Mouse (Mus musculus) heart, embryonic 10.5 days (tissue): ENCODE data around the gene H2-M10.6. TPM values are rescaled to one million over a fixed set of nuclear protein-coding genes. Genes with fewer than 3 reads are reported as not detected.
A peak's percentile ranks its signal among the peaks of the same experiment; 100 is the strongest.
"Not testable (repeated sequence)": the region's sequence is repeated elsewhere in the genome, so short reads cannot be mapped to it uniquely, and the experiment has no call there.

Experiments
- DNase-seq: peaks from one replicate; pipeline ENCODE4 v3.0.0-alpha.2; 2017; ENCODE audit warnings: low spot score
- H3K27ac ChIP-seq: fragments of 300-500 bp; sonication (generic); 2 replicates; pipeline ENCODE4 v1.5.1; 2016; ENCODE audit warnings: mild to moderate bottlenecking
- H3K27me3 ChIP-seq: fragments of 300-500 bp; sonication (generic); 2 replicates; pipeline ENCODE4 v1.6.1; 2016; ENCODE audit warnings: mild to moderate bottlenecking; ENCODE audit not compliant: poor library complexity, insufficient read depth, severe bottlenecking
- H3K36me3 ChIP-seq: fragments of 300-500 bp; sonication (generic); 2 replicates; pipeline ENCODE4 v1.6.1; 2016; ENCODE audit warnings: mild to moderate bottlenecking, moderate library complexity
- H3K4me1 ChIP-seq: fragments of 300-500 bp; sonication (generic); 2 replicates; pipeline ENCODE4 v1.6.1; 2016; ENCODE audit warnings: mild to moderate bottlenecking
- H3K4me3 ChIP-seq: fragments of 300-500 bp; sonication (generic); 2 replicates; pipeline ENCODE4 v1.5.1; 2016; ENCODE audit warnings: mild to moderate bottlenecking, moderate library complexity
- H3K9me3 ChIP-seq: fragments of 300-500 bp; sonication (generic); 2 replicates; pipeline ENCODE4 v1.6.1; 2016; ENCODE audit warnings: mild to moderate bottlenecking, moderate library complexity
- WGBS: fragments of 180-500 bp; shearing (Covaris S2); methylation state at CpG from one replicate; pipeline ENCODE4 v1.1.7; 2016; 5-methylcytosine and 5-hydroxymethylcytosine counted together
- polyA plus RNA-seq: library from polyadenylated mRNA; unstranded; fragments of >200 nt; fragmentation: Nextera tagmentation; extraction: Ambion mirVana; gene quantifications from 2 replicates; pipeline ENCODE4 v1.2.1, GENCODE M21; 2016

Gene H2-M10.6
- not detected in 2 replicates for polyA plus RNA-seq

DNA sequence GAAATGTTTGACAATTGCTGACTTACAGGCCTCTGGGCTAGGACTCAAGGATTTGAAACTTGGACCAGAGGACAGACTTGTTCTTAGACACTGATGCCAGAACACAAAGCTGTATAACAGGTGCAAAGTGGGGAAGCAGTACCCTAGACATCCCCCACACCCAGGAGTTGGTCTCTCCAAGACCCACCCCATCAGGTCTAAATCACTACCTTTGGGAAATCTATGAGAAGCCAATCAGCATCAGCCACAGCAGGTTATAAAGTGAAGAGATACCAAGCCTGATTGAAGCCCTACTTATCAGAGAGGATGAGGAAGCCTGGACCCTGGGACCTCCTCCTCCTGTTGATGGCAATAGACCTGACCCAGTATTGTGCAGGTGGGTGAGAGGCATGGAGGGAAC is at the start of gene H2-M10.6:
Gene H2-M10.6, plus strand, starts transcription at position 301 of the 400 bp plus-strand sequence.
- no peaks in the 10 kb centered on the region for H3K36me3 ChIP-seq
- no peak within 1 kb of the TSS for H3K4me3 ChIP-seq
- no peak within 1 kb of the TSS for H3K27ac ChIP-seq
- DNase-seq = no peak
- H3K27me3 ChIP-seq = no peaks in the 10 kb centered on the region
- no peaks in the 10 kb centered on the region for H3K9me3 ChIP-seq
- no peaks in the 10 kb centered on the region for H3K4me1 ChIP-seq

GRCm38 (mm10) chr17:36763816-36764215 is 48.2 kb upstream of the H2-M10.6 start:
- 53% methylated on average over 2 of the region's 2 CpGs for WGBS
- Histone ChIP-seq H3K36me3 (no peaks in the 10 kb centered on the region), H3K27ac (no peak overlapping the region), H3K9me3 (no peaks in the 10 kb centered on the region), H3K4me1 (no peaks in the 10 kb centered on the region), H3K4me3 (no peak overlapping the region), H3K27me3 (no peaks in the 10 kb centered on the region)
- no peak for DNase-seq

GRCm38 (mm10) chr17:36764244-36764643 is 47.7 kb upstream of the H2-M10.6 start:
- H3K36me3 ChIP-seq, H3K4me1 ChIP-seq, H3K27me3 ChIP-seq, DNase-seq, H3K27ac ChIP-seq, H3K9me3 ChIP-seq, H3K4me3 ChIP-seq: not testable (repeated sequence)
- 21% methylated on average over 2 of the region's 2 CpGs for WGBS

DNA sequence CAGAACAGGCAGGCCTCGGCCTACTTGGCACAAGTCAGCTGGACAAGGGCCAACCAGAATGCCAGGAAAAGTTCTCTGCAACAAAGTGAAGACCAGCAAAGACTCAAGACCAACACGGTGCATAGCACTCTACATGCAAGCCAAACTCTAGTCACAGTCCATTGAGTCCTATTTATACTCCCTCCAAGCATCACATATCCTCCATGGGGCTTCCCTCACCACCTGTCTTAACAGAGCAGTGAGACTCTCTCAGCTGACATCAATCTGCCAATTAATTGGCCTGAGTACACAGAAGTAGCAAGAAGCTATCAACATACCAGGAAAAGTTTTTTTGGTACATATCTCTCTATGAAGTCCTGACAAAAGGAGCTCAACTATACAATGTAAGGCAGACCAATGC is 46.6 kb upstream of the H2-M10.6 start:
- H3K4me1 ChIP-seq, H3K27me3 ChIP-seq, H3K27ac ChIP-seq, H3K4me3 ChIP-seq, H3K36me3 ChIP-seq, DNase-seq, H3K9me3 ChIP-seq: not testable (repeated sequence)
- 60% methylated on average over 2 of the region's 2 CpGs for WGBS

DNA sequence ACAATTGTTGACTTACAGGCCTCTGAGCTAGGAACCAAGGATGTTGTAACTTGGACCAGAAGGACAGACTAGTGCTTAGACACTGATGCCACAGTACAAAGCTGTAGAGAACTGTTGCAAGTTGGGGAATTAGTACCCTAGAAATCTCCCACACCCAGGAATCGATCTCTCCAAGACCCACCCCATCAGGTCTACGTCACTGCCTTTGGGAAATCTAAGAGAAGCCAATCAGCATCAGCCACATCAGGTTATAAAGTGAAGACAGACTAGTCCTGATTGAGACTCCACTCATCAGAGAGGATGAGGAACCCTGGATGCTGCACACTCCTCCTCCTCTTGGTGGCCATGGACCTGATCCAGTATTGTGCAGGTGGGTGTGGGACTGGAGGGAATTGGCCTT is 39.4 kb upstream of the H2-M10.6 start, which contains the start of gene H2-M10.5:
Gene H2-M10.5, plus strand, starts transcription at position 301 of the 400 bp plus-strand sequence.
- H3K27ac ChIP-seq, H3K4me3 ChIP-seq, H3K9me3 ChIP-seq, H3K27me3 ChIP-seq, H3K36me3 ChIP-seq, DNase-seq, H3K4me1 ChIP-seq: not testable (repeated sequence)
- 87% methylated on average over 2 of the region's 2 CpGs for WGBS

DNA sequence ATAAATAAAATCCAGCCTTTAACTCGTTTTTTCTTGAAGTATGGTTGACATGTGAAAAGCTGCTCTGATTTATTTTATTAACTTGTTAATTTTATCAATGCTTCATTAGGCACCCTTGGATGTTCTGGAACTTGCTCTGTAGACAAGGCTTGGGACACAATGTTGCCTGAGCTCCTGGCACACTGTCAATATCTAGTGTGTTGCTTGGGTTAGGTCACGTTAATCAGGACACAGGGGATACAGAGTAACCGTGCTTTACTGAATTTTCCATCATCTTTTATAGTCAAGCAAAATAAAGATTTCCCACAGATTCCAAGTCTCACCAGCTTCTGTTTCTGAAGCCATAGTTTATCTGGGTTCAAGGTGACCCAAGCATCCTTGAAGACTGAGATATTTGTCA is 30.4 kb upstream of the H2-M10.6 start:
- no peak overlapping the region for H3K27ac ChIP-seq
- no peak for DNase-seq
- no peaks in the 10 kb centered on the region for H3K27me3 ChIP-seq
- H3K36me3 ChIP-seq = no peaks in the 10 kb centered on the region
- no peaks in the 10 kb centered on the region for H3K4me1 ChIP-seq
- H3K4me3 ChIP-seq = no peak overlapping the region
- H3K9me3 ChIP-seq = no peaks in the 10 kb centered on the region
- 61% methylated on average over 3 of the region's 3 CpGs for WGBS

DNA sequence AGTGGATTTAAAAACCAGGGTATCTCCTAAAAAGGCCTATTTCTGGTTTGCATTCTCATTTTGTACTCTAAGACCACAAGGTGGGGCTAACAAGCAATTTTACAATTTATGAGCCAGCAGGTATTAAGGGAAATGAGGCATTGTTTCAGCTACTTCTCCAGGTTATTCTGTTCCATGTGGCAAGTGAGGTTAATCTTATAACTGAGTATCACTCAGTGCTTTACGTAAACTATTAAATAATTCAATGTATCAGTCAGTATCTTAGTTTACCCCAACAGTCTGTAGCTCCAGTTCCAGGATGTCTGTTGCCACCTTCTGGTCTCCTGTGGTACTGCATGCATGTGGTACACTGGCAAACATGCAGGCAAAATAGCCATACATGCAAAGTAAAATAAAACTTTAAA is 25.5 kb upstream of the H2-M10.6 start:
- H3K36me3 ChIP-seq, H3K4me1 ChIP-seq, H3K27me3 ChIP-seq, H3K27ac ChIP-seq, H3K9me3 ChIP-seq, H3K4me3 ChIP-seq, DNase-seq: not testable (repeated sequence)
- 54% methylated on average over 1 of the region's 1 CpGs for WGBS

DNA sequence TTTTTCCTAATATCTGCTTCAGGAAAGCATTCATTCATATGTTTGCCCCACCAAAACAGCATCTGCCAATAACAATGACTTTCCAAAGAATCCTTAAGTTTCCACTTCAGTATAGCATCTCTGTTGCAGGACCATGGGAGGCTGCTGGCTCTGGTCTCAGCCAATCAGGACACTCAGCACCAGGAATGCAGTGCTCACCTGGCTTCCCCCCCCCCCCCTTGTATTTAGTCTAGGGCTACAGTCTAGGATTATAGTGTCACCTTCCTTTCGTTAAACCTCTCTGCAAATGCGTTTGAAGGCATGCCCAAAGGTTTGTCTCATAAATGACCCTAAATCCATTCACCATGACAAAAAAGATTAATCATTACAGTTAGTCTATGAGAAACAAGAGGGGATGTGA is 23.6 kb upstream of the H2-M10.6 start:
- H3K9me3 ChIP-seq = no peaks in the 10 kb centered on the region
- H3K4me1 ChIP-seq = no peaks in the 10 kb centered on the region
- H3K36me3 ChIP-seq = no peaks in the 10 kb centered on the region
- H3K27me3 ChIP-seq = no peaks in the 10 kb centered on the region
- DNase-seq = no peak
- no peak overlapping the region for H3K4me3 ChIP-seq
- H3K27ac ChIP-seq = no peak overlapping the region
- WGBS = 78% methylated on average over 2 of the region's 2 CpGs

DNA sequence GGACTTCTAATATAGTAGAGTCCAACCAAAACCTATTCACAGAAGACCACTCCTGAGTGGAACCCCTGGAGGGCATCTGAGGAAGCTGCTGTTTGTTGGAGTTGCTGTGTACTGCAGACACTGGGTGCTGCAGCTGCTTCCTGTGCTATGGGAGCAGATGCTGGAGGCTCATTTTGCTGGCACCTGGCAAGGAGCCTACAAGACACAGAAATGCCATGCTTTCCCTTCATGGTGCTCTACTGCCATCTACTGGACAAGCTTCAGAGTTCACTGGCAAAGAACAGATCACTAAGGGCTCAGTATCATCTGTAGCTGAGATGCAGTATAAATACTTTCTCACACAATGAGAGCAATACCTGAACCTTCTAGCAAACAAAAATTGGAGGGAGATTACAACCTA is 23.2 kb upstream of the H2-M10.6 start:
- DNase-seq = peak; percentile 79
- H3K4me3 ChIP-seq, H3K36me3 ChIP-seq: not testable (repeated sequence)

DNA sequence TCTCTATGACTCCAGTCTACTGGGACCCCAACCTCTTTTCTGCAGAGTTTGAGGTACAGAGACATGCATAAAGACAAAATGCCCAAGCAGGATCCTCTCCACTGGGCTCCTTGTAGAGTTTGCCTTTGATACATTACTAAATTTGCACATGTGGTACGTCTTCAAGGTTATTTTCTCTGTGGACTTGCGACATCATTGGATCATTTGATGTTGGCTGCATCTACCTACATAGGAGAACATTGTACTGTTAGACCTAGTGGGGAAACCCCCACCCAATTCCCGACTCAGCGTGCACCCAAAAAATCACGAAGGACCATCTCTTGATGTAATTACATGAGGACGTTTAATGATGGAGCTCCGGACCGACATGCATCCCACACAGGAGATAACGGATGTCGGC is 12.5 kb upstream of the H2-M10.6 start:
- 77% methylated on average over 10 of the region's 10 CpGs for WGBS

More for the DNA sequence above, 23.2 kb upstream of the H2-M10.6 start:
- not testable (repeated sequence) for H3K27me3 ChIP-seq, H3K9me3 ChIP-seq, H3K27ac ChIP-seq, H3K4me1 ChIP-seq

GRCm38 (mm10) chr17:36799921-36800462 is 12.0 kb upstream of the H2-M10.6 start:
- 37% methylated on average over 4 of the region's 4 CpGs for WGBS
- DNase-seq, H3K36me3 ChIP-seq, H3K4me3 ChIP-seq, H3K4me1 ChIP-seq, H3K27me3 ChIP-seq, H3K9me3 ChIP-seq, H3K27ac ChIP-seq: not testable (repeated sequence)

More for the DNA sequence above, 12.5 kb upstream of the H2-M10.6 start:
- H3K27ac ChIP-seq = no peak overlapping the region
- no peak overlapping the region for H3K4me3 ChIP-seq
- H3K9me3 ChIP-seq = no peaks in the 10 kb centered on the region
- no peaks in the 10 kb centered on the region for H3K36me3 ChIP-seq
- H3K27me3 ChIP-seq = no peaks in the 10 kb centered on the region
- no peaks in the 10 kb centered on the region for H3K4me1 ChIP-seq
- DNase-seq = no peak

DNA sequence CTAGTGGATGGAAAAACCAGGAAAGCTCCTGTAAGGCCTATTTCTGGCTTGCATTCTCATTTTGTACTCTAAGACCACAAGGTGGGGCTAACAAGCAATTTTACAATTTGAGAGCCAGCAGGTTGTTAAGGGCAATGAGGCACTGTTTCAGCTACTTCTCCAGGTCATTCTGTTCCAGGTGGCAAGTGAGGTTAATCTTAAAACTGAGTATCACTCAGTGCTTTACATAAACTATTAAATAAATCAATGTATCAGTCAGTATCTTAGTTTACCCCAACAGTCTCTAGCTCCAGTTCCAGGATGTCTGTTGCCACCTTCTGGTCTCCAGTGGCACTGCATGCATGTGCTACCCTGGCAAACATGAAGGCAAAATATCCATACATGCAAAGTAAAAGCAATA is 12.0 kb downstream of the H2-M10.6 start:
- DNase-seq = no peak
- H3K4me3 ChIP-seq = no peak overlapping the region
- no peaks in the 10 kb centered on the region for H3K4me1 ChIP-seq
- no peaks in the 10 kb centered on the region for H3K9me3 ChIP-seq
- no peak overlapping the region for H3K27ac ChIP-seq
- no peaks in the 10 kb centered on the region for H3K36me3 ChIP-seq
- no peaks in the 10 kb centered on the region for H3K27me3 ChIP-seq

GRCm38 (mm10) chr17:36825525-36825924 is 13.6 kb downstream of the H2-M10.6 start:
- DNase-seq = no peak
- Histone ChIP-seq H3K4me3 (no peak overlapping the region), H3K27me3 (no peaks in the 10 kb centered on the region), H3K4me1 (no peaks in the 10 kb centered on the region), H3K36me3 (no peaks in the 10 kb centered on the region), H3K27ac (no peak overlapping the region), H3K9me3 (no peaks in the 10 kb centered on the region)
- 22% methylated on average over 4 of the region's 4 CpGs for whole genome bisulfite sequencing

- not testable (repeated sequence) for H3K4me1 ChIP-seq, DNase-seq, H3K9me3 ChIP-seq, H3K27me3 ChIP-seq, H3K36me3 ChIP-seq, H3K27ac ChIP-seq, H3K4me3 ChIP-seq
- WGBS = 18% methylated on average over 5 of the region's 5 CpGs
Measured at GRCm38 (mm10) chr17:36826002-36826401, 14.0 kb downstream of the H2-M10.6 start.
